Mouse (Mus musculus): Measurements from ENCODE around the gene Cavin3. TPM values are rescaled to one million over a fixed set of nuclear protein-coding genes. Genes with fewer than 3 reads are reported as not detected.

The Cavin3 gene
- total and polyA plus RNA-seq, 2 experiments from 2014 or later, result 79.9 to 84.2 TPM

DNA sequence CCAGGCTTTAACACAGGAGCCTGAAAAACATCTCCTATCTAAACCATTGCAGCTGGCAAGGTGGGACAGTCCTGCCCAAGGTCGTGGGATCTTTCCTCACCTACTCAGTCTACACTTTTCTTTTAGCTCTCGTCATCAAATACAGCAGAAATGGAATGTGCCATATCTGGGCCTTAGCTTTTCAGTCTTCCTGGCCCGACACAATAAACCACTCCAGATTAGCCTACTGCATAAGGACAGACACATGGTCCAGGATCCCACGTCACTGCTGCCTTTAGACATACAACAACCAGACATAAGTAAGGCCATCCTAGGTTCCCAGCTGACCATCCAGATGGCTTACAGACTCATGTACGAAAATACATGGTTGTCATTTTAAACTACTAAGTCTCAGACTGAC is 28.0 kb upstream of the Cavin3 start:
- 36% methylated on average over 5 of the region's 5 CpGs for WGBS
- TF ChIP-seq CTCF (IDR thresholded peaks at IDR 0.05; ENCODE audit: low read depth) (no peak), EP300 (IDR thresholded peaks at IDR 0.05; ENCODE audit: low read depth) (no peak)
- Histone ChIP-seq H3K36me3 (replicated peaks; ENCODE audit: control insufficient read depth, insufficient read depth, low read length) (no peaks in the 10 kb centered on the region), H3K27me3 (ENCODE audit: control insufficient read depth, insufficient read depth, low read length) (no peaks in the 10 kb centered on the region), H3K9me3 (replicated peaks; ENCODE audit: control insufficient read depth, low read length) (no peaks in the 10 kb centered on the region), H3K4me1 (ENCODE audit: control insufficient read depth, insufficient read depth) (peaks cover 4% of the 10 kb centered on the region; the same call in 1 of the 2 replicates), H3K9ac (replicated peaks; ENCODE audit: low read depth, low read length) (no peak overlapping the region), H3K4me2 (ENCODE audit: low read depth, low read length) (no peak overlapping the region), H3K4me3 (ENCODE audit: low read depth, low read length) (no peak overlapping the region), H3K27ac (ENCODE audit: low read depth) (no peak overlapping the region)
- ATAC-seq (ENCODE audit: insufficient read depth, low read depth) (peak; percentile 84), DNase-seq (ENCODE audit: low spot score) (peak; percentile 72)

DNA sequence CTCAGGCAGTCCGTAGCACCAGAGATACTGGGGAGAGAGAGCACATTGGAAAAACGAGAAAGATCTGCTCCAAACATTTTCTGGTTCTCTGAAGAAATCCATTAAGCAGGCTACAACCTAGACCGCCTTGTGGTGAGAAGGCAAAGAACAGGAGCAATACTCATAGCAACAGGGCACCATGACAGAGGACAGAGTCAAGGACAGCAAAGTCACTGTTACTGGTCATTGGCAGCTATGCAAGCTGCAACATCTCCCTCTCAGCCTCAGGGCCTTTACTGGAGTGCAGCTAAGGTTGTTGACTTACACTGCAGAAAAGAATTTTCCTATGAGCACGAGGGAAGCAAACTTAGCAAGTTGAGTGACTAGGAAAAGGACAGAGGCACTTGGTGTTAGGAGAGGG is 25.2 kb upstream of the Cavin3 start:
- DNase-seq (ENCODE audit: low spot score) (no peak), ATAC-seq (ENCODE audit: insufficient read depth, low read depth) (peak; percentile 55; the same call in 1 of the 2 replicates)
- H3K36me3 ChIP-seq (replicated peaks; ENCODE audit: control insufficient read depth, insufficient read depth, low read length), result no peaks in the 10 kb centered on the region
- 38% methylated on average over 4 of the region's 4 CpGs for WGBS
- no peak overlapping the region for H3K27ac ChIP-seq (ENCODE audit: low read depth)
- H3K27me3 ChIP-seq (ENCODE audit: control insufficient read depth, insufficient read depth, low read length), result no peaks in the 10 kb centered on the region
- no peak overlapping the region for H3K4me2 ChIP-seq (ENCODE audit: low read depth, low read length)
- H3K4me1 ChIP-seq (ENCODE audit: control insufficient read depth, insufficient read depth), result peaks cover 4% of the 10 kb centered on the region; the same call in 1 of the 2 replicates
- H3K4me3 ChIP-seq (ENCODE audit: low read depth, low read length), result no peak overlapping the region
- TF ChIP-seq CTCF (IDR thresholded peaks at IDR 0.05; ENCODE audit: low read depth), result no peak
- TF ChIP-seq EP300 (IDR thresholded peaks at IDR 0.05; ENCODE audit: low read depth), result no peak
- H3K9ac ChIP-seq (replicated peaks; ENCODE audit: low read depth, low read length), result no peak overlapping the region
- H3K9me3 ChIP-seq (replicated peaks; ENCODE audit: control insufficient read depth, low read length), result no peaks in the 10 kb centered on the region

DNA sequence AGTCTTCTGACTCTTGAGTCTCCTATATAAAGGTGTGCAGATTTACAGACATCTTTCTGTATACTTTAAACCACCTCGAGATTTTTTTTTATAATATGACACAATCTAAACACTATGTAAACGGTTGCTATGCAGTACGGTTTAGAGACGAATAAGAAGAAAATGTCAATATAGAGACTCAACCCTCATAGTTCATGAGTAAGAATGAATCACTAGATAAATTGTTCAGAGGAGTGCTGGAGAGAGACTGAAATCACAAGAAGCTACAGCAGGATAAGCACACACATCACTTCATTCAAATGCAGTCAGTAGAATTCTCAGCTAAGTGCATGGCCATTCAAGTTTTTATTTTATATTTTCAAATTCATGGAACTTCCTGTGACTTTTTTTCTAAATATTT is 19.9 kb upstream of the Cavin3 start:
- no peak for DNase-seq (ENCODE audit: low spot score)
- H3K9ac ChIP-seq (replicated peaks; ENCODE audit: low read depth, low read length), result no peak overlapping the region
- no peaks in the 10 kb centered on the region for H3K36me3 ChIP-seq (replicated peaks; ENCODE audit: control insufficient read depth, insufficient read depth, low read length)
- H3K4me2 ChIP-seq (ENCODE audit: low read depth, low read length), result no peak overlapping the region
- H3K27ac ChIP-seq (ENCODE audit: low read depth), result no peak overlapping the region
- 70% methylated on average over 4 of the region's 4 CpGs for WGBS
- no peak for TF ChIP-seq CTCF (IDR thresholded peaks at IDR 0.05; ENCODE audit: low read depth)
- no peak for TF ChIP-seq EP300 (IDR thresholded peaks at IDR 0.05; ENCODE audit: low read depth)
- no peak for ATAC-seq (ENCODE audit: insufficient read depth, low read depth)
- peaks cover 7% of the 10 kb centered on the region for H3K4me1 ChIP-seq (ENCODE audit: control insufficient read depth, insufficient read depth)
- H3K27me3 ChIP-seq (ENCODE audit: control insufficient read depth, insufficient read depth, low read length), result no peaks in the 10 kb centered on the region
- no peak overlapping the region for H3K4me3 ChIP-seq (ENCODE audit: low read depth, low read length)
- no peaks in the 10 kb centered on the region for H3K9me3 ChIP-seq (replicated peaks; ENCODE audit: control insufficient read depth, low read length)

GRCm38 (mm10) chr7:105499676-105500075 is 17.6 kb upstream of the Cavin3 start:
- Histone ChIP-seq H3K27ac (ENCODE audit: low read depth) (no peak overlapping the region), H3K9me3 (replicated peaks; ENCODE audit: control insufficient read depth, low read length) (no peaks in the 10 kb centered on the region), H3K27me3 (ENCODE audit: control insufficient read depth, insufficient read depth, low read length) (no peaks in the 10 kb centered on the region), H3K4me3 (ENCODE audit: low read depth, low read length) (no peak overlapping the region), H3K9ac (replicated peaks; ENCODE audit: low read depth, low read length) (no peak overlapping the region), H3K4me1 (ENCODE audit: control insufficient read depth, insufficient read depth) (peaks cover 7% of the 10 kb centered on the region), H3K36me3 (replicated peaks; ENCODE audit: control insufficient read depth, insufficient read depth, low read length) (no peaks in the 10 kb centered on the region), H3K4me2 (ENCODE audit: low read depth, low read length) (no peak overlapping the region)
- no peak for ATAC-seq (ENCODE audit: insufficient read depth, low read depth)
- TF ChIP-seq EP300 (IDR thresholded peaks at IDR 0.05; ENCODE audit: low read depth) (no peak), CTCF (IDR thresholded peaks at IDR 0.05; ENCODE audit: low read depth) (no peak)
- 79% methylated on average over 1 of the region's 1 CpGs for WGBS
- DNase-seq (ENCODE audit: low spot score), result no peak

GRCm38 (mm10) chr7:105498854-105499492 is 16.9 kb upstream of the Cavin3 start:
- WGBS, result 44% methylated on average over 10 of the region's 10 CpGs
- H3K9me3 ChIP-seq (replicated peaks; ENCODE audit: control insufficient read depth, low read length), result no peaks in the 10 kb centered on the region
- peaks cover 7% of the 10 kb centered on the region for H3K4me1 ChIP-seq (ENCODE audit: control insufficient read depth, insufficient read depth)
- ATAC-seq (ENCODE audit: insufficient read depth, low read depth), result no peak; the same call in 1 of the 2 replicates
- no peak for TF ChIP-seq CTCF (IDR thresholded peaks at IDR 0.05; ENCODE audit: low read depth)
- TF ChIP-seq EP300 (IDR thresholded peaks at IDR 0.05; ENCODE audit: low read depth), result no peak
- no peak overlapping the region for H3K4me3 ChIP-seq (ENCODE audit: low read depth, low read length)
- H3K9ac ChIP-seq (replicated peaks; ENCODE audit: low read depth, low read length), result no peak overlapping the region
- no peaks in the 10 kb centered on the region for H3K27me3 ChIP-seq (ENCODE audit: control insufficient read depth, insufficient read depth, low read length)
- no peak for DNase-seq (ENCODE audit: low spot score)
- H3K4me2 ChIP-seq (ENCODE audit: low read depth, low read length), result no peak overlapping the region
- H3K36me3 ChIP-seq (replicated peaks; ENCODE audit: control insufficient read depth, insufficient read depth, low read length), result no peaks in the 10 kb centered on the region
- no peak overlapping the region for H3K27ac ChIP-seq (ENCODE audit: low read depth)

- Histone ChIP-seq H3K27me3 (ENCODE audit: control insufficient read depth, insufficient read depth, low read length) (no peaks in the 10 kb centered on the region), H3K4me3 (ENCODE audit: low read depth, low read length) (no peak overlapping the region), H3K36me3 (replicated peaks; ENCODE audit: control insufficient read depth, insufficient read depth, low read length) (no peaks in the 10 kb centered on the region), H3K9ac (replicated peaks; ENCODE audit: low read depth, low read length) (no peak overlapping the region), H3K27ac (ENCODE audit: low read depth) (0 out of 2 replicates have a peak overlapping the region, but pooled peaks have one; percentile 11), H3K4me1 (ENCODE audit: control insufficient read depth, insufficient read depth) (peaks cover 7% of the 10 kb centered on the region), H3K9me3 (replicated peaks; ENCODE audit: control insufficient read depth, low read length) (no peaks in the 10 kb centered on the region), H3K4me2 (ENCODE audit: low read depth, low read length) (no peak overlapping the region)
- ATAC-seq (ENCODE audit: insufficient read depth, low read depth), result 0 out of 2 replicates have a peak, but pooled peaks have one; percentile 24
- no peak for TF ChIP-seq CTCF (IDR thresholded peaks at IDR 0.05; ENCODE audit: low read depth)
- TF ChIP-seq EP300 (IDR thresholded peaks at IDR 0.05; ENCODE audit: low read depth), result no peak
- no peak for DNase-seq (ENCODE audit: low spot score)
- WGBS, result 70% methylated on average over 3 of the region's 3 CpGs
These were observed 15.8 kb upstream of the Cavin3 start for GRCm38 (mm10) chr7:105497881-105498280.
